Mouse (Mus musculus) heart, adult 2 months (tissue): ENCODE measurements around the gene Itih3. TPM values are rescaled to one million over a fixed set of nuclear protein-coding genes. Genes with fewer than 3 reads are reported as not detected.

ENCODE experiments used
- DNase-seq, 2 experiments: peaks; one replicate each; pipeline ENCODE4 v3.0.0; 2021
- H3K27ac ChIP-seq: fragments of 200-600 bp; 2 replicates; pipeline ENCODE4 v1.8.1; 2022
- H3K27me3 ChIP-seq: fragments of 200-500 bp; 2 replicates; pipeline ENCODE4 v1.6.1; 2012; ENCODE audit warnings: mild to moderate bottlenecking, low read length, inconsistent platforms, mixed read lengths; ENCODE audit not compliant: control insufficient read depth, insufficient read depth
- H3K36me3 ChIP-seq: fragments of 200-500 bp; 2 replicates; pipeline ENCODE4 v1.6.1; 2012; ENCODE audit warnings: low read length, inconsistent platforms; ENCODE audit not compliant: control insufficient read depth, insufficient read depth
- H3K4me1 ChIP-seq: fragments of 200-500 bp; 2 replicates; pipeline ENCODE4 v1.6.1; 2011; ENCODE audit warnings: low read length; ENCODE audit not compliant: control insufficient read depth, insufficient read depth
- H3K4me3 ChIP-seq: fragments of 200-600 bp; 2 replicates; pipeline ENCODE4 v1.8.1; 2022
- H3K79me2 ChIP-seq: fragments of 200-500 bp; replicated peaks from 2 replicates; pipeline ENCODE4 v1.6.1; 2012; ENCODE audit warnings: mild to moderate bottlenecking, inconsistent platforms, low read length, moderate library complexity, mixed read lengths; ENCODE audit not compliant: control insufficient read depth, insufficient read depth
- H3K9ac ChIP-seq: fragments of 200-500 bp; 2 replicates; pipeline ENCODE4 v1.6.1; 2012; ENCODE audit warnings: low read depth, mild to moderate bottlenecking, control low read depth, inconsistent platforms, low read length, mixed read lengths
- CTCF ChIP-seq: fragments of 200-600 bp; IDR thresholded peaks from 2 replicates; pipeline ENCODE4 v1.8.1; 2022; ENCODE audit warnings: antibody characterized with exemption, mild to moderate bottlenecking, moderate library complexity
- EP300 ChIP-seq: fragments of 200-500 bp; IDR thresholded peaks from 2 replicates; pipeline ENCODE4 v1.6.1; 2011; ENCODE audit warnings: low read depth, low read length, control low read depth; ENCODE audit not compliant: insufficient read depth
- POLR2A ChIP-seq: fragments of 200-500 bp; IDR thresholded peaks from 2 replicates; pipeline ENCODE4 v1.6.1; 2011; ENCODE audit warnings: mild to moderate bottlenecking, low read depth, low read length, control low read depth; ENCODE audit not compliant: insufficient read depth
- WGBS: fragments of 180-500 bp; shearing (Covaris S2); methylation state at CpG from one replicate; pipeline ENCODE4 v1.1.7; 2018; 5-methylcytosine and 5-hydroxymethylcytosine counted together
- intact Hi-C: fragments of 180-260 bp; cut with DNase I; formaldehyde crosslinking; loops from one replicate; pipeline ENCODE4 v1.15.1; 2025
- polyA plus RNA-seq: library from polyadenylated mRNA; depleted of rRNA; stranded (reverse); fragments of >200 nt; gene quantifications from 2 replicates; pipeline ENCODE4 v1.2.3, GENCODE M21; 2012
- total RNA-seq, 2 experiments: library from RNA; stranded (reverse); gene quantifications; 2 replicates each; pipeline ENCODE4 v1.2.3; 2021

Gene Itih3
- total and polyA plus RNA-seq, 3 experiments: 0.25 to 0.86 (median 0.82) TPM

DNA sequence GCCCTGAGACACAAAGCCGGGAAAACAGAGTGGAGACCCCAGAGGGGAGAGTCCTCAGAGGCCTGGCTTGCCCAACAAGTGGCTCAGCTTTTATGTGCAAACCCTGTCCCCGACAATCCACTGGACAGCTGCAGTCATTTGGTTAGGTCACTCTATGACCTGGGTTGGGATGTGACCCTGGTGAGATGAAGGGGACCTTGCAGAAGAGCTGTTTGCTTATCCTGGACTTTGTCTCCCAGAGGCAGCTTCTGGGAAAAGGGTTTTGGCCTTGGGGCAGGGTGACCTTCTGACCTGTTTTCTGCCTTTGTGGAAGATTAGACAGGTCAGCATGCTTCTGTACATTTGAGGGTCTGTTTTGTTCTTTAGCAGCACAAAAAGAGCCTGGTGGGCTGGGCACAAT is 21.2 kb upstream of the Itih3 start:
- Histone ChIP-seq H3K79me2 (no peaks in the 10 kb centered on the region), H3K4me1 (no peaks in the 10 kb centered on the region), H3K27me3 (no peaks in the 10 kb centered on the region; the same call in 1 of the 2 replicates), H3K27ac (no peak overlapping the region; the same call in 1 of the 2 replicates), H3K36me3 (no peaks in the 10 kb centered on the region), H3K9ac (no peak overlapping the region), H3K4me3 (no peak overlapping the region)
- no peak for DNase-seq
- TF ChIP-seq POLR2A (no peak), CTCF (no peak), EP300 (no peak)
- 88% methylated on average over 2 of the region's 2 CpGs for whole genome bisulfite sequencing
- intact Hi-C loops: loop anchor here (2.0 to 10.0 kb wide), 3 partner anchors 62 to 230 kb away; partner anchors contain the start of gene Sfmbt1

DNA sequence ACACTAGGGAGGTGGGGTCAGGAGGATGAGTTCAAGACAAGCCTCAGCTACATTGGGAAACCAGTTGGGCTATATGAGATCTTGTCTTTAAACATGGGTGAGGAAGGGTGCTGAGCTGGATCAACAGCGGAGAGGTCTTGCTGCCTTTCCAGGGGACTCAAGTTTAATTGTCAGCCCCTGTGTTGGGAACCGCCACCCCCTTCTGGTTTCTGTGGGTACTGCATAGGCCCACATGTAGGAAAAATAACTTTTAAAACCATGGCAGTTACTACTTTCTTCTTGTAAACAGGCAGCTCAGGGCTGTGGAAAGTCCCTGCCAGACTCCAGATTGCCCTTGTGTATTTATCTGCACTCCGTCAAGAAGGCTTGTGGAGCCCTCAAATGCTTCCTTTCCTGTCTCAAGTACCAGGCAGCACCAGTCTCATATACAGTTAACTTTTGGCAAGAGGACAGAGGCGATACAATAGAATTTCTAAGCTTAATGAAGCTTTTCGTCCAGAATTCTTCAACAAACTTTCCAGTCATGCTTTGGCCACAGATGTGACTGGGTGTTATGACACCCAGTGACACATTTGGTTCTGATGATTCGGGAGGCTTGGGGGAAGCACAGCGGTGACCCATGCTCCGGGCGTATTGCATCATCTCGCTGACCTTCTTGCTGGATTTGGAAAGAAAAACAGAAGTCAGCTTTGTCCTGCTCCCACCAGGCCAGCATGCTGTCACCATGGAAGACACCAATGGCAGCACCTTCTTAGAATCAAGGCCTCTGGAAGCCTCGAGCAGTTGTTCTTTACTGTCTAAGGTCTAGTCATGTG is 20.5 kb upstream of the Itih3 start:
- intact Hi-C loops: loop anchor here (2.0 to 10.0 kb wide), 2 partner anchors 77 to 229 kb away; partner anchors contain the start of gene Sfmbt1
- TF ChIP-seq EP300 (0 out of 2 replicates have a peak, but pooled peaks have one; percentile 18), CTCF (peak; percentile 87), POLR2A (no peak)
- Histone ChIP-seq H3K9ac (no peak overlapping the region), H3K79me2 (no peaks in the 10 kb centered on the region), H3K4me1 (no peaks in the 10 kb centered on the region), H3K27me3 (no peaks in the 10 kb centered on the region; the same call in 1 of the 2 replicates), H3K4me3 (no peak overlapping the region), H3K36me3 (no peaks in the 10 kb centered on the region), H3K27ac (peak overlapping the region; percentile 36)
- 57% methylated on average over 11 of the region's 11 CpGs for WGBS
- DNase-seq: peak; percentile 55 to 70

- Histone ChIP-seq H3K27ac (peak within 1 kb of the TSS; percentile 36), H3K9ac (no peak within 1 kb of the TSS), H3K4me1 (no peaks in the 10 kb centered on the region), H3K4me3 (no peak within 1 kb of the TSS), H3K79me2 (no peaks in the 10 kb centered on the region), H3K36me3 (no peaks in the 10 kb centered on the region), H3K27me3 (no peaks in the 10 kb centered on the region; the same call in 1 of the 2 replicates)
- WGBS: 90% methylated on average over 7 of the region's 7 CpGs
- DNase-seq: no peak
- TF ChIP-seq EP300 (no peak), POLR2A (no peak), CTCF (no peak)
- intact Hi-C loops: loop anchor here (10.0 kb wide), 1 partner anchor 228 kb away; the partner anchor contains the start of gene Sfmbt1
These were observed 19.5 kb upstream of the Itih3 start, which contains the start of gene Itih1 for GRCm38 (mm10) chr14:30943038-30943437. Gene Itih1 (minus strand): TSS chr14:30943289.

DNA sequence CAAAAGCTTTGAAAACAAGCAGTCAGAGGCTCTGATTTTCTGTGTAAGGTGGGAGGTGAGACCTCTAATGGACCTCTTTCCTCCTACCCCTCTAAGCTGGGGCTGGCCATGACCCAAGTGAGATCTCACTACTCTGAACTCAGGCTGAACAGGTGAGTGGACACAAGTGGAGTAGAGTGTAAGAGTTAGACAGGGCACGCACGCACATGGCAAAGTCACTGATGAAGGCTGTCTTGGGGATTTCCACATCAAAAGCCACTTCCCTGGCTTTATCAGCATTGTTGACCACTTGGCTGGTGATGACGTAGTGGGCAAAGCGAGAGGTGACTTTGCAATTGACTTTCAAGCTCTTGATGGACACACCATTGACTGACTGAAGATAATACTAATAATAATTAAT is 18.7 kb upstream of the Itih3 start:
- 84% methylated on average over 4 of the region's 4 CpGs for WGBS
- intact Hi-C loops: loop anchor here (10.0 kb wide), 1 partner anchor 227 kb away; the partner anchor contains the start of gene Sfmbt1
- H3K4me3 ChIP-seq: no peak overlapping the region
- H3K27ac ChIP-seq: no peak overlapping the region
- H3K27me3 ChIP-seq: no peaks in the 10 kb centered on the region; the same call in 1 of the 2 replicates
- H3K4me1 ChIP-seq: no peaks in the 10 kb centered on the region
- no peaks in the 10 kb centered on the region for H3K79me2 ChIP-seq
- TF ChIP-seq POLR2A: no peak
- TF ChIP-seq CTCF: no peak
- TF ChIP-seq EP300: no peak
- DNase-seq: no peak
- no peaks in the 10 kb centered on the region for H3K36me3 ChIP-seq
- no peak overlapping the region for H3K9ac ChIP-seq

DNA sequence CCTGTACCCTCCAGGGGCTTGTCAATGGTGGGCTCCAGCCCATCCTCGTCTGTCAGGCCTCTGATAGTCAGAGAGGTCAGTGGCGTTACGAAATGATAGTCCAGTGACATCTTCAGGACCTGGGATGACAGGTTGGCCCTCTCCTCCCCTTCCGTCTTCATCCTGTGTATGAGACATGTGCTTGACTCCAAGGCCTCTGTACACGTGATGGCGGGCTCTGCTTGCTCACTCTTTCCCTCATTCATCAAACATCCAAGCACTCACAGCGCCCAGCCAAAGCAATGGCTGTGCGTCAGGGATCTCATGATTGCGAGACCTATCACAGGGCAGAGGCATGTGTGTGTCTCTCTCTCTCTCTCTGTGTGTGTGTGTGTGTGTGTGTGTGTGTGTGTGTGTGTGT is 9.8 kb upstream of the Itih3 start:
- no peak for DNase-seq
- intact Hi-C loops: no loop called here
- 79% methylated on average over 9 of the region's 9 CpGs for WGBS

DNA sequence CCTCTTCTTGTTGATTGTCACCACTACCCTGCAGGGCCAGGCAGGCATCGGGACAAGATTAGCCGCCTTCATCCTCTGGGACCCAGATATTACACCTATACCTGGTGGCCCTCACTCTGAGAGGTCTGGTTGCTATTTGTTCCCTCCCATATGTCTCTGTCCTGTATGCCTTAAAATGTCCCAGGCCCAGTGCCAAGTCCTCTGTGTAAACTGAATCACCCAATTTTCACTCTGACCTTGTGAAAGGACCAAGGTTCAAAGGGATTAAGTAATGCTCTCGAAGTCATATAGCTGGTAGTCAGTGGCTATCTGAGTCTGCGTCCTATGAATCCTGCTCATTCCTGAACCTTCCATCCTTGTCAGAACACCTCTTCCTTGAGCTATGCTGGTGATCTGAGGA is 6.8 kb upstream of the Itih3 start:
- Histone ChIP-seq H3K79me2 (no peaks in the 10 kb centered on the region), H3K27me3 (no peaks in the 10 kb centered on the region), H3K27ac (no peak overlapping the region), H3K4me3 (no peak overlapping the region), H3K36me3 (no peaks in the 10 kb centered on the region), H3K9ac (no peak overlapping the region), H3K4me1 (no peaks in the 10 kb centered on the region)
- intact Hi-C loops: no loop called here
- no peak for DNase-seq
- 85% methylated on average over 4 of the region's 4 CpGs for WGBS
- TF ChIP-seq CTCF (no peak), POLR2A (no peak), EP300 (no peak)

More for the DNA sequence above, 9.8 kb upstream of the Itih3 start:
- no peak overlapping the region for H3K4me3 ChIP-seq
- H3K27ac ChIP-seq: no peak overlapping the region
- H3K9ac ChIP-seq: no peak overlapping the region
- H3K79me2 ChIP-seq: no peaks in the 10 kb centered on the region
- TF ChIP-seq POLR2A: no peak
- no peaks in the 10 kb centered on the region for H3K4me1 ChIP-seq
- no peaks in the 10 kb centered on the region for H3K36me3 ChIP-seq
- H3K27me3 ChIP-seq: no peaks in the 10 kb centered on the region
